Comparison of ENCODE assay signal across 14 mouse cellular contexts in the genomic region with DNA sequence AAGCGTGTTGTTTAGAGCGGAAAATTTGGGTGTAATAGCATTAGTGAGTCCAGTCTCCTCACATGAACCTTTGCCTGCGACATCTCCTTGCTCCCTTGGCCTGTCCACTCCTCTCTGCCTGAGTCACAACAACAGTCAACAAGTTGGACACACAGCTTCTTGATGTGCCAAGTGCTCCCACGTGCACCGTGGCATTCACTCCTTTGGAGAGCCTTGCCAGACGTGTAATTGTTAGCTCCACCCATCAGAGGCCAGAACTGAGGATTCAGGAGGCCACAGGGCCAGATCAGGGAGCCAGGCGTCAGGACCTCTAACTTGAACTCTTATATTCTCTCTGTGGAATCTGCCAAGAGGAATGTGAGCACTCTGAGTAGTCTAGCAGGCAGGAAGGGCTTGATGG. TPM values are rescaled to one million over a fixed set of nuclear protein-coding genes. Genes with fewer than 3 reads are reported as not detected.
DNase-seq lines count a peak whose midpoint lies in the region; ATAC-seq and TF ChIP-seq lines count a peak whose summit lies in the region.
"Had no signal": no experiment of that assay in that cellular context is flagged by ENCODE, and none has a peak within 500 bp of the region (broad histone marks: within the 10 kb centered on the region; RNA-seq: fewer than 3 reads in every experiment).

No protein-coding gene starts in this region.

- no peak overlapping the region for H3K27ac ChIP-seq in forebrain, postnatal 0 days (ENCODE audit: low read depth, low read length)
- H3K27ac ChIP-seq in forebrain, embryonic 15.5 days (replicated peaks), result no peak overlapping the region
- H3K27ac ChIP-seq in gastrocnemius, adult 2 months, result peak overlapping the region; percentile 82
- H3K27ac ChIP-seq: hindbrain, embryonic 13.5 days; macrophage had no signal

- no peaks in the 10 kb centered on the region for H3K9me3 ChIP-seq in forebrain, postnatal 0 days (ENCODE audit: low read length)
- H3K9me3 ChIP-seq in forebrain, embryonic 15.5 days, result no peaks in the 10 kb centered on the region
- H3K9me3 ChIP-seq: hindbrain, embryonic 13.5 days had no signal

- peaks cover 23% of the 10 kb centered on the region for H3K4me1 ChIP-seq in forebrain, postnatal 0 days (ENCODE audit: insufficient read depth)
- H3K4me1 ChIP-seq in forebrain, embryonic 15.5 days, result peaks cover 50% of the 10 kb centered on the region

- H3K4me3 ChIP-seq in forebrain, postnatal 0 days (ENCODE audit: low read depth, low read length), result no peak overlapping the region
- H3K4me3 ChIP-seq in forebrain, embryonic 15.5 days, result no peak overlapping the region
- H3K4me3 ChIP-seq in gastrocnemius, adult 2 months, result no peak overlapping the region
- H3K4me3 ChIP-seq: hindbrain, embryonic 13.5 days had no signal

- no peaks in the 10 kb centered on the region for H3K27me3 ChIP-seq in forebrain, postnatal 0 days (ENCODE audit: insufficient read depth, low read length)
- no peaks in the 10 kb centered on the region for H3K27me3 ChIP-seq in forebrain, embryonic 15.5 days

- WGBS in forebrain, postnatal 0 days, result 43% methylated on average over 7 of the region's 7 CpGs
- WGBS in forebrain, embryonic 15.5 days, result 51% methylated on average over 7 of the region's 7 CpGs

- H3K4me2 ChIP-seq in forebrain, postnatal 0 days (ENCODE audit: low read depth), result no peak overlapping the region
- no peak overlapping the region for H3K4me2 ChIP-seq in forebrain, embryonic 15.5 days (replicated peaks)
- H3K4me2 ChIP-seq: hindbrain, embryonic 13.5 days had no signal

- no peak for TF ChIP-seq CTCF in forebrain, postnatal 0 days (IDR thresholded peaks at IDR 0.05; ENCODE audit: low read depth)
- no peak for TF ChIP-seq CTCF in gastrocnemius, adult 2 months (IDR thresholded peaks at IDR 0.05)

- intact Hi-C loops in gastrocnemius, adult 2 months (cut with DNase I), result no loop called here

- no peaks in the 10 kb centered on the region for H3K36me3 ChIP-seq in forebrain, postnatal 0 days (ENCODE audit: insufficient read depth)
- no peaks in the 10 kb centered on the region for H3K36me3 ChIP-seq in forebrain, embryonic 15.5 days
- H3K36me3 ChIP-seq: hindbrain, embryonic 13.5 days had no signal

- no peak overlapping the region for H3K9ac ChIP-seq in forebrain, postnatal 0 days
- H3K9ac ChIP-seq in forebrain, embryonic 15.5 days (replicated peaks), result no peak overlapping the region
- H3K9ac ChIP-seq: hindbrain, embryonic 13.5 days had no signal

- ATAC-seq in forebrain, postnatal 0 days, result no peak
- no peak for ATAC-seq in forebrain, embryonic 15.5 days (replicated peaks)
- ATAC-seq: CD4-positive, CD25-positive, alpha-beta regulatory T cell, adult 4 months; forebrain, embryonic 14.5 days had no signal

- DNase-seq in forebrain, postnatal 0 days, result peak; percentile 5
- DNase-seq in NIH3T3 (ENCODE audit: low read depth), result peak; percentile 56
- DNase-seq in gastrocnemius, adult 2 months, result peak; percentile 83
- DNase-seq in heart, postnatal 4 days, result peak; percentile 39
- no peak for DNase-seq in spleen, adult 12 weeks (ENCODE audit: low spot score)
- DNase-seq in retina, embryonic 14.5 days (ENCODE audit: low spot score), result no peak
- no peak for DNase-seq in cerebellum, postnatal 36 days
- DNase-seq: cerebellum, adult 18-20 months; kidney, postnatal 10 days had no signal

RNA-seq across cellular contexts. Expression of a gene that starts 58.7 kb away (rescaled TPM):
- total RNA-seq in forebrain, postnatal 0 days (2014; rRNA removed), result 9.6 and 13.7 TPM in 2 replicates
- polyA plus RNA-seq in forebrain, postnatal 0 days (2015; fragmentation: Nextera tagmentation; extraction: Ambion mirVana), result 0.94 and 1.3 TPM in 2 replicates
- polyA plus RNA-seq in forebrain, embryonic 15.5 days (2015; fragmentation: Nextera tagmentation; extraction: Ambion mirVana), result 15.0 and 18.2 TPM in 2 replicates
- total RNA-seq in gastrocnemius, adult 2 months (2021), result 10 to 100 TPM; 12.4 to 12.9 TPM
- total RNA-seq in heart, postnatal 4 days (2021), result 10 to 100 TPM; 30.0 to 33.3 TPM

Comparison
In these comparisons a context has a peak if more than half of its experiments do, and no peak if none do; other contexts are left out.
1. DNase-seq: peak in forebrain, postnatal 0 days (single experiment), NIH3T3 (single experiment), gastrocnemius, adult 2 months (single experiment) and heart, postnatal 4 days (single experiment); none in spleen, adult 12 weeks (single experiment), retina, embryonic 14.5 days (single experiment) and cerebellum, postnatal 36 days (0 of 2).